Mouse (Mus musculus): Measurements from ENCODE around the gene Sun5.
"Not testable (repeated sequence)": the region's sequence is repeated elsewhere in the genome, so short reads cannot be mapped to it uniquely, and the experiment has no call there.

Sun5 gene

GRCm38 (mm10) chr2:153822005-153822543, 48.8 kb downstream of the Sun5 start:
- no peak for DNase-seq (ENCODE audit: low read depth in 1 of 2, low spot score in 2 of 2)

DNA sequence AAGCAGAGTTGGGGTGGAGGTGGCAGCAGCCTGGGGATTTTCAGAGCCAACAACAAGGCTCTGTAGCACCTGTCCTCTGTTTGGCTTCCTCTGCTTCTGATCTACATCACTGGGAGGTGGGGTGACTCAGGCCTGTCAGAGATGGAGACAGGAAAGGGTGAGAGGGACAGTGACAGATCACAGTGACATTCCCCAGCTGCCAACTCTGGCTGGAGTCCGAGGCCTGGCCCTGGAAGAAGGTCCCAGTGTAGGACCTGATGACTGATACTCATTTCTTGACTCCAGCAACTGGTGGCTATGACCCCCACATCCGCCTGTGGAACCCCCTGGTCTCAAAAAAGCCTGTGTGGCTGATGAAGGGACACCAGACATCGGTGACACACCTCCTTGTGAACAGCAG, 61.0 kb downstream of the Sun5 start:
- DNase-seq (ENCODE audit: low read depth in 1 of 2, low spot score in 2 of 2): no peak

GRCm38 (mm10) chr2:153808841-153809240, 62.0 kb downstream of the Sun5 start:
- DNase-seq (ENCODE audit: low read depth in 1 of 2, low spot score in 2 of 2): no peak

DNA sequence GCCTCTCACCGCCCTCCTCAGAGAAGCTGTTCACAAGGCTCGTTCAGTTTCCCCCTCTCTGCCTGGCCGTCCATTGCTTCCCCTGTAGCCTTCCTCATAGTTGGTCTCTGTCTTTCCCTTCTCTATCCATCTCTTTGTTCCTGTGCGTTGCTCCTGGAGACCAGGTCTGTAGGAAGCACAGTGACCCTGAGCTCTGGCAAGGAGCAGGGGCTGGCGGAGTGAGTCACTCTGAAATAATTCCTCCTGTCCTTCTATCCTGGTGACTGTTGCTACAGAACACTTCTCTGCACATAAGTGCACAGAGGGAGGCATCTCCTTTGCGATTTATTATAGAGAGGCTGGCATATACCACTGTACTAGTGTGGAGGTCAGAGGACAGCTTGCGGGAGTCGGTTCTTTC, 62.7 kb downstream of the Sun5 start:
- DNase-seq (ENCODE audit: low read depth in 1 of 2, low spot score in 2 of 2): no peak

- DNase-seq (ENCODE audit: low read depth in 1 of 2, low spot score in 2 of 2): not testable (repeated sequence)
These were observed 63.4 kb downstream of the Sun5 start for GRCm38 (mm10) chr2:153807464-153807863.
